Mouse (Mus musculus): Measurements from ENCODE around the gene Tmem256. TPM values are rescaled to one million over a fixed set of nuclear protein-coding genes. Genes with fewer than 3 reads are reported as not detected.

Tmem256 gene
- total and polyA plus RNA-seq, 2 experiments, result 284 to 353 TPM

- 87% methylated on average over 15 of the region's 15 CpGs for WGBS
- no peak overlapping the region for H3K27ac ChIP-seq (replicated peaks; ENCODE audit: insufficient read depth, low read depth, low read length)
These were observed 11.6 kb downstream of the Tmem256 start for GRCm38 (mm10) chr11:69849884-69850283.

GRCm38 (mm10) chr11:69850754-69851153 lies 12.4 kb downstream of the Tmem256 start:
- Histone ChIP-seq H3K9ac (ENCODE audit: low read depth, low read length) (no peak overlapping the region), H3K27me3 (ENCODE audit: control insufficient read depth, insufficient read depth, low read length) (no peaks in the 10 kb centered on the region), H3K79me2 (ENCODE audit: control insufficient read depth, insufficient read depth, low read length) (no peaks in the 10 kb centered on the region), H3K27ac (replicated peaks; ENCODE audit: insufficient read depth, low read depth, low read length) (no peak overlapping the region), H3K4me3 (ENCODE audit: insufficient read depth, low read depth, low read length) (no peak overlapping the region), H3K36me3 (ENCODE audit: control insufficient read depth, insufficient read depth, low read length) (no peaks in the 10 kb centered on the region; the same call in 1 of the 2 replicates), H3K4me1 (ENCODE audit: control insufficient read depth, insufficient read depth, low read length) (0 out of 2 replicates have a peak, but pooled peaks cover 3% of the 10 kb centered on the region)
- TF ChIP-seq CTCF (IDR thresholded peaks at IDR 0.05; ENCODE audit: low read depth, low read length) (no peak), POLR2A (IDR thresholded peaks at IDR 0.05; ENCODE audit: extremely low read depth, insufficient read depth, low read length) (no peak)
- DNase-seq (ENCODE audit: extremely low read depth, low read depth, low spot score), result no peak
- 77% methylated on average over 8 of the region's 8 CpGs for WGBS

More at GRCm38 (mm10) chr11:69849884-69850283, 11.6 kb downstream of the Tmem256 start:
- DNase-seq (ENCODE audit: extremely low read depth, low read depth, low spot score), result no peak
- Histone ChIP-seq H3K9ac (ENCODE audit: low read depth, low read length) (no peak overlapping the region), H3K79me2 (ENCODE audit: control insufficient read depth, insufficient read depth, low read length) (no peaks in the 10 kb centered on the region), H3K27me3 (ENCODE audit: control insufficient read depth, insufficient read depth, low read length) (no peaks in the 10 kb centered on the region), H3K36me3 (ENCODE audit: control insufficient read depth, insufficient read depth, low read length) (no peaks in the 10 kb centered on the region; the same call in 1 of the 2 replicates), H3K4me3 (ENCODE audit: insufficient read depth, low read depth, low read length) (no peak overlapping the region), H3K4me1 (ENCODE audit: control insufficient read depth, insufficient read depth, low read length) (peaks cover 8% of the 10 kb centered on the region)
- no peak for TF ChIP-seq CTCF (IDR thresholded peaks at IDR 0.05; ENCODE audit: low read depth, low read length)
- no peak for TF ChIP-seq POLR2A (IDR thresholded peaks at IDR 0.05; ENCODE audit: extremely low read depth, insufficient read depth, low read length)

GRCm38 (mm10) chr11:69853994-69854393 lies 15.7 kb downstream of the Tmem256 start:
- no peak overlapping the region for H3K27ac ChIP-seq (replicated peaks; ENCODE audit: insufficient read depth, low read depth, low read length)
- peak; percentile 25 for DNase-seq (ENCODE audit: extremely low read depth, low read depth, low spot score)

GRCm38 (mm10) chr11:69854680-69855079 lies 16.4 kb downstream of the Tmem256 start:
- no peak for DNase-seq (ENCODE audit: extremely low read depth, low read depth, low spot score)
- Histone ChIP-seq H3K27ac (replicated peaks; ENCODE audit: insufficient read depth, low read depth, low read length) (no peak overlapping the region), H3K4me3 (ENCODE audit: insufficient read depth, low read depth, low read length) (no peak overlapping the region), H3K79me2 (ENCODE audit: control insufficient read depth, insufficient read depth, low read length) (no peaks in the 10 kb centered on the region), H3K36me3 (ENCODE audit: control insufficient read depth, insufficient read depth, low read length) (no peaks in the 10 kb centered on the region; the same call in 1 of the 2 replicates), H3K4me1 (ENCODE audit: control insufficient read depth, insufficient read depth, low read length) (no peaks in the 10 kb centered on the region), H3K27me3 (ENCODE audit: control insufficient read depth, insufficient read depth, low read length) (no peaks in the 10 kb centered on the region), H3K9ac (ENCODE audit: low read depth, low read length) (no peak overlapping the region)
- TF ChIP-seq CTCF (IDR thresholded peaks at IDR 0.05; ENCODE audit: low read depth, low read length) (no peak), POLR2A (IDR thresholded peaks at IDR 0.05; ENCODE audit: extremely low read depth, insufficient read depth, low read length) (no peak)
- 81% methylated on average over 10 of the region's 10 CpGs for WGBS

More at GRCm38 (mm10) chr11:69853994-69854393, 15.7 kb downstream of the Tmem256 start:
- 52% methylated on average over 7 of the region's 7 CpGs for WGBS
- no peak for TF ChIP-seq CTCF (IDR thresholded peaks at IDR 0.05; ENCODE audit: low read depth, low read length)
- no peak for TF ChIP-seq POLR2A (IDR thresholded peaks at IDR 0.05; ENCODE audit: extremely low read depth, insufficient read depth, low read length)
- Histone ChIP-seq H3K36me3 (ENCODE audit: control insufficient read depth, insufficient read depth, low read length) (no peaks in the 10 kb centered on the region; the same call in 1 of the 2 replicates), H3K9ac (ENCODE audit: low read depth, low read length) (no peak overlapping the region), H3K27me3 (ENCODE audit: control insufficient read depth, insufficient read depth, low read length) (no peaks in the 10 kb centered on the region), H3K4me3 (ENCODE audit: insufficient read depth, low read depth, low read length) (no peak overlapping the region), H3K4me1 (ENCODE audit: control insufficient read depth, insufficient read depth, low read length) (no peaks in the 10 kb centered on the region), H3K79me2 (ENCODE audit: control insufficient read depth, insufficient read depth, low read length) (no peaks in the 10 kb centered on the region)

- no peak overlapping the region for H3K9ac ChIP-seq (ENCODE audit: low read depth, low read length)
- no peak overlapping the region for H3K4me3 ChIP-seq (ENCODE audit: insufficient read depth, low read depth, low read length)
- no peak for DNase-seq (ENCODE audit: extremely low read depth, low read depth, low spot score)
- no peaks in the 10 kb centered on the region; the same call in 1 of the 2 replicates for H3K36me3 ChIP-seq (ENCODE audit: control insufficient read depth, insufficient read depth, low read length)
- H3K79me2 ChIP-seq (ENCODE audit: control insufficient read depth, insufficient read depth, low read length), result no peaks in the 10 kb centered on the region
- no peak overlapping the region for H3K27ac ChIP-seq (replicated peaks; ENCODE audit: insufficient read depth, low read depth, low read length)
- WGBS, result 52% methylated on average over 16 of the region's 16 CpGs
- TF ChIP-seq POLR2A (IDR thresholded peaks at IDR 0.05; ENCODE audit: extremely low read depth, insufficient read depth, low read length) (no peak), CTCF (IDR thresholded peaks at IDR 0.05; ENCODE audit: low read depth, low read length) (peak; percentile 51)
- H3K4me1 ChIP-seq (ENCODE audit: control insufficient read depth, insufficient read depth, low read length), result no peaks in the 10 kb centered on the region
- no peaks in the 10 kb centered on the region for H3K27me3 ChIP-seq (ENCODE audit: control insufficient read depth, insufficient read depth, low read length)
These were observed 17.0 kb downstream of the Tmem256 start for GRCm38 (mm10) chr11:69855347-69855746.
